Mouse (Mus musculus): ENCODE results near the gene Wnt1. TPM values are rescaled to one million over a fixed set of nuclear protein-coding genes. Genes with fewer than 3 reads are reported as not detected.
"Not testable (repeated sequence)": the region's sequence is repeated elsewhere in the genome, so short reads cannot be mapped to it uniquely, and the experiment has no call there.

Gene Wnt1
- polyA plus RNA-seq, 1 experiment from 2014 or later: not detected

DNA sequence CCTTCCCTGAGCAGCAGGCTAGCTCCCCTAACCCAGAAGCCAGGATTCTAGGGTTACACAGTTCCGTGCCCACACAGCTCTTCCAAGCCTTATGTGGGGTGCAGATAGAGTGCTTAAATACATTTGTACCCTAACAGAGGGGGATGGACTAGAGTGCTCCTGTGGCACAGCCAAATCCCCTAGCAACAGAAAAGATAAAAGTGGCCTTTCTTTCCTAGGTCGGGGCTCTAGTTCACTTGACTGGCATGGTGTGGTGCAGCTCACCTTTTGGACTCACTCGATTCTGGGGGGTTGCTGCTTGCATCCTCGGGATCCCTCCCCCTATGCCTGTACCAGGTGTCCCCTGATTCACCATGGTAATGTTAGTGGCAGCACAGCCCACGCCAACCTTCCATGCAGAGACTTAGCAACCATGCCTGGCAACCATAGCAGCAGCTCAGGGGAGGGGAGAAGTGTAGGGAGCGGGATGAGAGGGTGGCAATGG lies 19.0 kb downstream of the Wnt1 start:
- 6% methylated on average over 6 of the region's 6 CpGs for WGBS
- Histone ChIP-seq H3K36me3 (peaks cover 30% of the 10 kb centered on the region), H3K9ac (0 out of 2 replicates have a peak overlapping the region, but pooled peaks have one; percentile 67), H3K27ac (no peak overlapping the region), H3K4me3 (peak overlapping the region; percentile 49), H3K27me3 (peaks cover 75% of the 10 kb centered on the region), H3K4me2 (replicated peaks) (peak overlapping the region; percentile 83; the same call in 1 of the 2 replicates), H3K4me1 (peaks cover 44% of the 10 kb centered on the region), H3K9me3 (no peaks in the 10 kb centered on the region)
- ATAC-seq (ENCODE audit: low FRiP score, low read depth): no peak

DNA sequence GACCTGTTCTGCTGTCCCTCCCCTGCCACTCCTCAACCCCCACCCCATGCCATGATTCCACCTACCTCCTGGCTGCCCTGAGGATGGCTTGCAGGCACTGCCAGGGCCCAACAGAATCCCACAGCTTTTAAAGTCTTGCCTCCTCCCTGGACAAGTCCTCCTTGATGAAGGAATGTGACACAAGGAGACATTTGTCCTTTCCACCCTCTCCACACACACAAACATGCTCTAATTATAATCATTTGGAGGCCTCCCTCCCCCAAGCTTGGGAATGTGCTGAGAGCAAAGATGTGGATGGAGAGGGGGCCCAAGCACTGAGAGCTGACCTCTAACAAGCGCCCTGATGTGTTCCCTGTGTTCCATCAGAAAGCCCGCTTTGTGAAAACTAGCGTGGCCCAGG lies 19.7 kb downstream of the Wnt1 start, which contains the start of gene Ddn:
Ddn (minus strand) TSS at position 101 of the 400 bp plus-strand sequence.
- Histone ChIP-seq H3K4me1 (peaks cover 40% of the 10 kb centered on the region), H3K4me3 (peak within 1 kb of the TSS; percentile 49), H3K36me3 (peaks cover 37% of the 10 kb centered on the region), H3K27me3 (peaks cover 69% of the 10 kb centered on the region), H3K4me2 (replicated peaks) (peak within 1 kb of the TSS; percentile 83), H3K9ac (peak within 1 kb of the TSS; percentile 67; the same call in 1 of the 2 replicates), H3K9me3 (no peaks in the 10 kb centered on the region), H3K27ac (no peak within 1 kb of the TSS)
- 45% methylated on average over 3 of the region's 3 CpGs for WGBS
- ATAC-seq (ENCODE audit: low FRiP score, low read depth): no peak

DNA sequence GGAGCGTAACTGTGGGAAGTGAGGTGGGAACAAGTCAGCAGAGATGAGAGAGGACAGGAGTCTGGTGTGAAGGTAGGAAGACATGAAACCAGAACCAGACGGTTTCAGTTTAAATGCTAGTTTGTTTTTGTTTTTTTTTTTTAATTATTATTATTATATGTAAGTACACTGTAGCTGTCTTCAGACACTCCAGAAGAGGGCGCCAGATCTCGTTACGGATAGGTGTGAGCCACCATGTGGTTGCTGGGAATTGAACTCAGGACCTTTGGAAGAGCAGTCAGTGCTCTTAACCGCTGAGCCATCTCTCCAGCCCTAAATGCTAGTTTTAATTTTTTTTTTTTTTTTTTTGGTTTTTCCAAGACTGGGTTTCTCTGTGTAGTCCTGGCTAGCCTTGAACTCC lies 20.6 kb downstream of the Wnt1 start:
- Histone ChIP-seq H3K27me3 (peaks cover 60% of the 10 kb centered on the region), H3K36me3 (peaks cover 43% of the 10 kb centered on the region), H3K4me1 (peaks cover 35% of the 10 kb centered on the region)
- ATAC-seq (ENCODE audit: low FRiP score, low read depth); H3K9ac ChIP-seq; H3K9me3 ChIP-seq; H3K27ac ChIP-seq; H3K4me2 ChIP-seq (replicated peaks); H3K4me3 ChIP-seq: not testable (repeated sequence)
- 71% methylated on average over 6 of the region's 6 CpGs for WGBS

DNA sequence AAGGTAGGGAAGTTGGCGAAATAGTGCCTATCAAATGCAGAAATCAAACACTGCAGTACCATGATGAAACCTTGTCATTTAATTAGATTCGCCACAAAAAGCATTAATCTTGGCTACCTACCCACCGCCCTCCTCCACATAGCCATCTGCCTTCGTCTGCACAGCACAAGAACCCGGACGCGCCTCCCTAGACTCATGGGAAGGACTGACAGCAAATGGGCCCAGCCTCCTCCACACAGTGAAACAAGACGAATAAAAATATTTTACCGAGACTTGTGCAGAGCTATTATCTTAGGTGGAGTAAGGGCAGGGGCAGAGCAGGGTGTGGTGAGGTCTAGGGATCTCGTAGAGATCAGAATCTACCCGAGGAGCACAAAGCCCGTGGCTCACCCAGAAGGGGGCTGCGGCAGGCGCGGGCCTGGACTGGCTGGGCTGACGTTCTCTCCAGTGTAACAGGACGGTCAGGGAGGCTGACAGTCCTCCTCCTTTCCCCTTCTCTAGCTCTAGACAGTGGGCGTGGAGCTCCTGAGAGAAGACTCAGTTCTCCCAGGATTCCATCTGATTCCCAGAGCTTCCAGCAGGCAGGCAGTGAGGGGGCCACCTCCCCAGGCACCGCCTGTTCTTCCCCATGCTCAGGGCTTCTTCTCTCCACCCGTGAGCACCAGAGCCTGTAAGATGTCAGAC lies 23.2 kb downstream of the Wnt1 start:
- Histone ChIP-seq H3K4me2 (replicated peaks) (no peak overlapping the region), H3K4me1 (peaks cover 11% of the 10 kb centered on the region), H3K4me3 (no peak overlapping the region), H3K27ac (no peak overlapping the region), H3K9ac (no peak overlapping the region), H3K27me3 (peaks cover 34% of the 10 kb centered on the region), H3K9me3 (no peaks in the 10 kb centered on the region), H3K36me3 (peaks cover 66% of the 10 kb centered on the region)
- WGBS: 87% methylated on average over 20 of the region's 20 CpGs
- ATAC-seq (ENCODE audit: low FRiP score, low read depth): no peak

DNA sequence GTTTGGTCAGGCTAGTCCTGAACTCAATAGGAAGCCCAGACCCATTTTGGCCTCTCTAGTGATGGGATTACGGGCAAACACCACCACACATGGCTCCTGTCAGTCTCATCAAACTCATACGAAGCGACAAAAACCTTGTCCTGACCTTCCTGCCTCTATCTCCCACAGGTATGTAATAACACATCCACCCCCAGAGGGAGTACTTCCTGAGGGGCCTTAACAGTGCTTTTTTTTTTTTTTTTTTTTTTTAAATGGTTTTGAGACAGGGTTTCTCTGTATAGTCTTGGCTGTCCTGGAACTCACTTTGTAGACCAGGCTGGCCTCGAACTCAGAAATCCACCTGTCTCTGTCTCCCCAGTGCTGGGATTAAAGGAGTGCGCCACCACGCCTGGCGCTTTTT lies 28.5 kb downstream of the Wnt1 start:
- H3K36me3 ChIP-seq: peaks cover 84% of the 10 kb centered on the region

DNA sequence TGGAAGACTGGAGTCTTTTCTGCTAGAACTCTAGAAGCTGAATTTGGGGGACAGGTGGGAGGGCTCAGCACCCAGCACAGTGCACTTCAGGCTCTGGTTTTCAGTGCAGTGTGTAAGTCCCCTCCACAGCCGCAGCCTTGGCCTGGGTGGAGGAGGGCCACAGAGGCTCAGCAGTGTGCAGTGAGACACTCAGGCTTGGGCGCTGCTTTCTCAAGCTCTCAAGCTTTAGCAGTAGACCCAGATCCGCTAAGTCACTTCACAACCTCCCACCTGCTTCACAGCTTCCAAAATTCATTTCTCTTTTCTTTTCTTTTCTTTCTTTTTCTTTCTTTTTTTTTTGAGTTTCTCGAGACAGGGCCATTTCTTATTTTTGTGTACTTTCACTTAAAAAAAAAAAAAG lies 31.3 kb downstream of the Wnt1 start:
- H3K9me3 ChIP-seq: no peaks in the 10 kb centered on the region
- WGBS: 88% methylated on average over 4 of the region's 4 CpGs
- H3K4me2 ChIP-seq (replicated peaks): no peak overlapping the region
- no peak overlapping the region for H3K9ac ChIP-seq
- ATAC-seq (ENCODE audit: low FRiP score, low read depth): no peak
- no peak overlapping the region for H3K27ac ChIP-seq
- no peaks in the 10 kb centered on the region for H3K4me1 ChIP-seq
- no peaks in the 10 kb centered on the region for H3K27me3 ChIP-seq
- H3K4me3 ChIP-seq: no peak overlapping the region
- peaks cover 83% of the 10 kb centered on the region for H3K36me3 ChIP-seq

More for the DNA sequence above, 28.5 kb downstream of the Wnt1 start:
- Histone ChIP-seq H3K4me1 (no peaks in the 10 kb centered on the region), H3K4me3 (no peak overlapping the region), H3K27ac (no peak overlapping the region), H3K27me3 (no peaks in the 10 kb centered on the region), H3K9ac (no peak overlapping the region), H3K9me3 (no peaks in the 10 kb centered on the region), H3K4me2 (replicated peaks) (no peak overlapping the region)
- no peak for ATAC-seq (ENCODE audit: low FRiP score, low read depth)
- 90% methylated on average over 7 of the region's 7 CpGs for WGBS

DNA sequence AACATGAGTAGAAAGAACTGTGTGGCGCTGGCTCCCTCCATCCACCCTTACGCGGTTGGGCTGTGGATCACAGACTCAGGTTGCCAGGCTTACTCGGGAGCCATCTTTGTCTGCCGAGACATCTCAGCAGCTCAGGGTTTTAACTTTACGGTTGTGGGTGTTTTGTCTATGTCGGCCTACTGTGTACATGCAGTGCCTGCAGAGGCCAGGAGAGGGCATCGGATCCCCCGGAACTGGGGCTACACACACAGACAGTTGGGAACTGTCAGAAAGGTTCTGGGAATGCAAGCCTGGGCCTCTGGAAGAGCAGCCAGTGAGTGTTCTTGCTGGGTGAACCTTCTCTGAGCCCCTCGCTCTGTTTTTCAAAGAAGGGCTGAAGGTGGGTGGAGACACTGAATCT lies 31.7 kb downstream of the Wnt1 start:
- WGBS: 33% methylated on average over 10 of the region's 10 CpGs
- Histone ChIP-seq H3K9me3 (no peaks in the 10 kb centered on the region), H3K27me3 (no peaks in the 10 kb centered on the region), H3K27ac (no peak overlapping the region), H3K4me2 (replicated peaks) (no peak overlapping the region), H3K9ac (no peak overlapping the region), H3K4me1 (no peaks in the 10 kb centered on the region), H3K36me3 (peaks cover 79% of the 10 kb centered on the region), H3K4me3 (no peak overlapping the region)
- ATAC-seq (ENCODE audit: low FRiP score, low read depth): no peak

DNA sequence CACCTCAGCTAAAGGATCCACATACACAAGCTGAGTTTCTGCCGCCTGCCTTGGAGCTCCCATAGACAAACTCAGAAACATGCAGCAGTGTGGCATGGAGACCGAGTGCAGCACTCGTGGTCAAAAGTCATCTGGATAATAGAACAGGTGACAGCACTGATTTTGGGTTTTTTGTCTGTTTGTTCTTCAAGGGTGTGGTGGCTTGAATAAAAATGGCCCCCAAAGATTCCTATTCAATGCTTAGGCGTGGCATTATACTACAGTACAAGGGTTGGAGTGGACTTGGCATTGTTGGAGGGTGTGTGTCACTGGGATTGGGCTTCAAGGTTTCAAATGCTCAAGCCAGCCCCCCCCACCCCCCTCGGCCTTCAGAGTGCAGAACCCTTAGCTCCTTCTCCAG lies 32.5 kb downstream of the Wnt1 start:
- WGBS: 90% methylated on average over 5 of the region's 5 CpGs
- no peak overlapping the region for H3K4me3 ChIP-seq

DNA sequence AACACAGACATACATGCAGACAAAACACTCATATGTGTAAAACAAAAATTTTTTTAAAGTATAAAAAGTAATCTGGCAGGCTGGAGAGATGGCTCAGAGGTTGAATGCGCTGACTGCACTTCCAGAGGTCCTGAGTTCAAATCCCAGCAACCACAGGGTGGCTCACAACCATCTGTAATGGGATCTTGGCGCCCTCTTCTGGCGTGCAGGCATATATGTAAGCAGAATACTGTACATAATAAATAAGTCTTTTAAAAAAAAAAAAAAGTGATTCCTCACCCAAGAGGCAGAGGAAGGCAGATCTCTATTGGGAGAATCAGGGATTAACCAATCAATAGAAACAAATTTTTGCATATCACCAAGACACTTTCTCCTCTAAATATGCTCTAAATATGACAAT lies 33.8 kb downstream of the Wnt1 start:
- H3K4me2 ChIP-seq (replicated peaks): no peak overlapping the region
- H3K27ac ChIP-seq: no peak overlapping the region
- no peak for ATAC-seq (ENCODE audit: low FRiP score, low read depth)
- WGBS: 77% methylated on average over 3 of the region's 3 CpGs
- no peak overlapping the region for H3K4me3 ChIP-seq
- no peaks in the 10 kb centered on the region for H3K27me3 ChIP-seq
- peaks cover 69% of the 10 kb centered on the region for H3K36me3 ChIP-seq
- H3K9ac ChIP-seq: no peak overlapping the region
- H3K4me1 ChIP-seq: no peaks in the 10 kb centered on the region
- no peaks in the 10 kb centered on the region for H3K9me3 ChIP-seq

More for the DNA sequence above, 32.5 kb downstream of the Wnt1 start:
- H3K4me2 ChIP-seq (replicated peaks): no peak overlapping the region
- H3K9me3 ChIP-seq: no peaks in the 10 kb centered on the region
- no peaks in the 10 kb centered on the region for H3K4me1 ChIP-seq
- H3K36me3 ChIP-seq: peaks cover 72% of the 10 kb centered on the region
- no peak overlapping the region for H3K27ac ChIP-seq
- H3K27me3 ChIP-seq: no peaks in the 10 kb centered on the region
- no peak overlapping the region for H3K9ac ChIP-seq
- no peak for ATAC-seq (ENCODE audit: low FRiP score, low read depth)

DNA sequence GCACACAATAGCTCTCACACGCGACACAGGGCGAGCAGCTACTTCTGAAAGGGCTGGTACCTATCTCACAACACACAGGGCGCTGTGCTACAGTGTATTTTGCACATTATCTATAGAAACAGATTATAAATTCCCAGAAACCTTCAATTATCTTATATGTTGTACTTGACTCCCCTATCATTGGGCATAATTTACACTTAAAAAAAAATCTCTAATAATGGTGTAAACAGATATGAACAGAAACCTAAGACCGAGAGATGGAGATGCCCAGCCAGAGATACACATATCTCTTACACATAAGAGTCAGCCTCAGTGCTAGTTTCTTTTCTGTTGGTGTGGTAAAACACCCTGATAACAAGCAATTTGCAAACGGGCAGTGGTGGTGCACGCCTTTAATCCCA lies 38.0 kb downstream of the Wnt1 start:
- Histone ChIP-seq H3K9ac (no peak overlapping the region), H3K4me2 (replicated peaks) (no peak overlapping the region), H3K27ac (no peak overlapping the region), H3K27me3 (no peaks in the 10 kb centered on the region), H3K4me1 (peaks cover 19% of the 10 kb centered on the region), H3K36me3 (peaks cover 34% of the 10 kb centered on the region), H3K9me3 (no peaks in the 10 kb centered on the region), H3K4me3 (no peak overlapping the region)
- 93% methylated on average over 7 of the region's 7 CpGs for WGBS
- no peak for ATAC-seq (ENCODE audit: low FRiP score, low read depth)

DNA sequence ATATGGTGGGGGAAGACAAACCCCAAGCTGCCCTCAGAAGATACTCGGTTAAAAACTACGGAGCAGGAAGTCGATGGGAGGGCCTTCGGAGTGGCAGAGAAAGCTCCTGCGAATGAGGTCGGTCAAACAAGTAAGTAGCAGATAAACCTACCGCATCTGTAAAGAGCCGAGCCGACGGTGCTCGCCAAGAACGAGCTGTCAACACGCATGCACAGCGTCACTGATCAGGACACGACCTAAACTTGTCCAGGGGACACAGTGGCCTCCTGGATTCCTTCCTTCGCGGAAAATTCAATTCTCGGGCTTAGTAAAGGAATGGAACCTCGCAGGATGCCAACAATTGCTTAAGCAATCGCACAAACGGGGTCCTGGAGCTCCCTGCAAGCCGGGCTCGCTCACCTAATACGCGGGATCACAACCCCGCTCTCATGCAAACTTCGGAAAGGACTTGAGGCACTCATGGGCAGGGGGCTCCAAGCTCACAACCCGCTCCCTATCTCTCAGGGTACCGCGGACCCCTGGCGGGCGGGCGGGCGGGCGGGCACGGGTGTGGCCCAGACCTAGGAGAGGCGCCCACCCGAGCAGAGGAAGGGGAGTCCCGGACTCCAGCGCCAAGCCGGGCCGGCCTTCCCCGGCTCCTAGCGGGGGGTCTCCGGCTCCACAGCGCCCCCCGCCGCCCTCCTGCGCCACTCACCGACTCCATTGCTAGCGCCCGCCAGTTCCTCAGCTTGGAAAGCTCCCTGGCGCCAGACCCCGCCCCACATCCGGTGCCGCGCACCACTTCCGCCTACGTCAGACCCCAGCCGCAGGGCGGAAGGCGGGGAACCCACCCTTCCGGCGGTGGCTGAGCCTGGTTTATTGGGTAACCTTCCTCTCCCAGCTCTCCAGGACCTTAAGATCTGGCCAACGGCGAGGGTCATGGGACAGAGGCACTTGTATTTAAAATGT lies 41.4 kb downstream of the Wnt1 start, which contains the start of gene Prkag1:
Prkag1 (minus strand) TSS at position 786 of the 948 bp plus-strand sequence.
- peak within 1 kb of the TSS; percentile 84 for H3K9ac ChIP-seq
- ATAC-seq (ENCODE audit: low FRiP score, low read depth): peak; percentile 96
- H3K4me2 ChIP-seq (replicated peaks): peak within 1 kb of the TSS; percentile 69
- no peaks in the 10 kb centered on the region for H3K9me3 ChIP-seq
- no peaks in the 10 kb centered on the region for H3K27me3 ChIP-seq
- WGBS: under 1% methylated on average over 58 of the region's 66 CpGs
- peaks cover 19% of the 10 kb centered on the region for H3K4me1 ChIP-seq
- H3K27ac ChIP-seq: peak within 1 kb of the TSS; percentile 94
- peak within 1 kb of the TSS; percentile 76 for H3K4me3 ChIP-seq
- H3K36me3 ChIP-seq: peaks cover 35% of the 10 kb centered on the region

DNA sequence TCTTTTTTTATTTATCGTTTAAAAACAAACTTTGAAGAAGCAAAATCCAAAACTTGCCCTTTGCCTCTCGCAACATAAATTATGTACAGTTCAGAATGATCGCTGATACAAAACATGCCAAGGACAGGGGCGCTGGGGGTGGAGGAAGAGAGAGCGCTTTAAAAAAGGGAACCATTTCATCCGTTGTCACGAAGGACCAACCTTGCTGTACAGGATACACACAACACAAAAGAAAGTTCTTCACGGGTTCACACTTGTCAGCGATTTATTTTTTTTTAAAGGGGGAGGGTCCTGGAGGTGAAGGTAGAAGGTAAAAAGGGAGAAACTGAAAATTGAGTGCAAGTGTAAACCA lies 42.0 kb downstream of the Wnt1 start:
- peak overlapping the region; percentile 94 for H3K27ac ChIP-seq
- peak; percentile 29; the same call in 1 of the 2 replicates for ATAC-seq (ENCODE audit: low FRiP score, low read depth)
- H3K4me2 ChIP-seq (replicated peaks): peak overlapping the region; percentile 69
- peak overlapping the region; percentile 76 for H3K4me3 ChIP-seq
- peak overlapping the region; percentile 84 for H3K9ac ChIP-seq
- H3K9me3 ChIP-seq: no peaks in the 10 kb centered on the region
- WGBS: 18% methylated on average over 9 of the region's 9 CpGs
- peaks cover 42% of the 10 kb centered on the region for H3K36me3 ChIP-seq
- H3K4me1 ChIP-seq: peaks cover 19% of the 10 kb centered on the region
- H3K27me3 ChIP-seq: no peaks in the 10 kb centered on the region

Data from limb, embryonic 13.5 days (tissue).